Mouse (Mus musculus): ENCODE results near the gene Nkd2. TPM values are rescaled to one million over a fixed set of nuclear protein-coding genes. Genes with fewer than 3 reads are reported as not detected.

Nkd2 gene
- total and polyA plus RNA-seq, 2 experiments: 0.09 to 0.83 TPM

DNA sequence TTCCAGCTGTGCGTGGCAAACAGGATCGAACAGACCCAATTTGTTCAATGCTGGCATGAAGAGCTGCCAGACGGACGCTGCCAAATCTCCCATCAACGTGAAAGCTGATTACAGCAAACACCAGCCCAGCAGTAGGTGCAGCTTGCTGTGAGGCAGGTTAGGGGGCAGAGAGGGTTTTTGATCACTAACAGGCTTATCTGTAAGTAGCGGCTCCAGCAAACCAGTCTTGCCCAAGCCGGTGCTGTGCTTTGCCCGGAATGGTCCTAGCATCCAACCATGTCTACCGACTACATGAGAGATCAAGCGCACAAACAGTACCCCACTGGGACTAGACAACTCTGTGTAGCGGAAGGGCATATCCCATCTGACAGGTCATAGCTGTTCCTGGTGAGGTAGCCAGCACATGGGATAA lies 8.3 kb downstream of the Nkd2 start:
- DNase-seq (ENCODE audit: extremely low read depth, low read depth, low spot score): no peak
- Histone ChIP-seq H3K27me3 (ENCODE audit: control insufficient read depth, insufficient read depth, low read length) (no peaks in the 10 kb centered on the region), H3K4me3 (ENCODE audit: insufficient read depth, low read depth, low read length) (no peak overlapping the region), H3K4me1 (ENCODE audit: control insufficient read depth, insufficient read depth, low read length) (no peaks in the 10 kb centered on the region), H3K9ac (ENCODE audit: low read depth, low read length) (no peak overlapping the region), H3K79me2 (ENCODE audit: control insufficient read depth, insufficient read depth, low read length) (no peaks in the 10 kb centered on the region), H3K27ac (replicated peaks; ENCODE audit: insufficient read depth, low read depth, low read length) (no peak overlapping the region), H3K36me3 (ENCODE audit: control insufficient read depth, insufficient read depth, low read length) (no peaks in the 10 kb centered on the region)
- 83% methylated on average over 11 of the region's 11 CpGs for WGBS
- TF ChIP-seq POLR2A (IDR thresholded peaks at IDR 0.05; ENCODE audit: extremely low read depth, insufficient read depth, low read length) (no peak), CTCF (IDR thresholded peaks at IDR 0.05; ENCODE audit: low read depth, low read length) (no peak)

DNA sequence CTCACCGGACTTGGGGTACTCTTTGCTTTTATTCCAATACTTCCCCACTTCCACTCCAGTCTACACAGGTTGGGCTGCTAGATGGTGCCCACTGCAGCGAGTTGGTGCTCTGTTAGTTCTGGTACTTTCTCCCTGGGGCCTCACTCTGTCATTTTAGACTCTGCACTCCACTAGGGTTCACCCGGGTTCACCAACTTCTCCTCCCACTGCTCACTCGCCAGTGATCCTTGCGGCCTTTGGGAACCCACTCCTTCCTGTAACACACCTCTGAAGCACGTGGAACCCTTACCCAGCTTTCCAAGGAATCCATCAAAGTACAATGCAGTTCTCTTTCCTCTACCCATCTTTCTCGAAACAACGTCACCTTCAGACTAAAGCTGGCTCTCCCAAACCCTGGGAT lies 9.7 kb downstream of the Nkd2 start:
- 70% methylated on average over 8 of the region's 8 CpGs for WGBS
- TF ChIP-seq CTCF (IDR thresholded peaks at IDR 0.05; ENCODE audit: low read depth, low read length) (no peak), POLR2A (IDR thresholded peaks at IDR 0.05; ENCODE audit: extremely low read depth, insufficient read depth, low read length) (no peak)

DNA sequence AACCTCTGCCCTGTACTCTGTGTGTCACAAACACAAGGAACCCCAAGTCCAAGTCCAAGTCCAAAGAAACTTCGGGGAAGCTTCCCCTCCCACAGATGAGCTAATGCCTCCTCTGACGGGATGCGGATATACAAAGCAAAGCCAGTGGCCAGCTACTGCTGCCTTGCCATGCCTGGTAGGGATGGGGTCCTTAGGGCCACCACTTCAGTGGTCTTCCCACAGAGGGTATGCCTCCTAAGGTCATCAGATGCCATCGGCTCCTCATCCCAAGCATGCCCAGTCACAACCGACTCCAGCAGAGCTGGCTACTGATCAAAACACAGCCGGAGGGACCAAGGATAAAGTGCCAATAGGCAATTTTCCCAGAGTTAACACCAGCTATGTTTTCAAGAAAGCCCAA lies 10.9 kb downstream of the Nkd2 start:
- Histone ChIP-seq H3K27me3 (ENCODE audit: control insufficient read depth, insufficient read depth, low read length) (no peaks in the 10 kb centered on the region), H3K36me3 (ENCODE audit: control insufficient read depth, insufficient read depth, low read length) (no peaks in the 10 kb centered on the region), H3K4me3 (ENCODE audit: insufficient read depth, low read depth, low read length) (no peak overlapping the region), H3K79me2 (ENCODE audit: control insufficient read depth, insufficient read depth, low read length) (no peaks in the 10 kb centered on the region), H3K4me1 (ENCODE audit: control insufficient read depth, insufficient read depth, low read length) (no peaks in the 10 kb centered on the region), H3K9ac (ENCODE audit: low read depth, low read length) (no peak overlapping the region), H3K27ac (replicated peaks; ENCODE audit: insufficient read depth, low read depth, low read length) (no peak overlapping the region)
- 74% methylated on average over 6 of the region's 6 CpGs for WGBS
- no peak for DNase-seq (ENCODE audit: extremely low read depth, low read depth, low spot score)
- TF ChIP-seq POLR2A (IDR thresholded peaks at IDR 0.05; ENCODE audit: extremely low read depth, insufficient read depth, low read length): no peak
- no peak for TF ChIP-seq CTCF (IDR thresholded peaks at IDR 0.05; ENCODE audit: low read depth, low read length)

More for the DNA sequence above, 9.7 kb downstream of the Nkd2 start:
- no peaks in the 10 kb centered on the region for H3K36me3 ChIP-seq (ENCODE audit: control insufficient read depth, insufficient read depth, low read length)
- no peaks in the 10 kb centered on the region for H3K79me2 ChIP-seq (ENCODE audit: control insufficient read depth, insufficient read depth, low read length)
- H3K27me3 ChIP-seq (ENCODE audit: control insufficient read depth, insufficient read depth, low read length): no peaks in the 10 kb centered on the region
- no peak for DNase-seq (ENCODE audit: extremely low read depth, low read depth, low spot score)
- no peak overlapping the region for H3K9ac ChIP-seq (ENCODE audit: low read depth, low read length)
- no peak overlapping the region for H3K27ac ChIP-seq (replicated peaks; ENCODE audit: insufficient read depth, low read depth, low read length)
- H3K4me1 ChIP-seq (ENCODE audit: control insufficient read depth, insufficient read depth, low read length): no peaks in the 10 kb centered on the region
- H3K4me3 ChIP-seq (ENCODE audit: insufficient read depth, low read depth, low read length): no peak overlapping the region

DNA sequence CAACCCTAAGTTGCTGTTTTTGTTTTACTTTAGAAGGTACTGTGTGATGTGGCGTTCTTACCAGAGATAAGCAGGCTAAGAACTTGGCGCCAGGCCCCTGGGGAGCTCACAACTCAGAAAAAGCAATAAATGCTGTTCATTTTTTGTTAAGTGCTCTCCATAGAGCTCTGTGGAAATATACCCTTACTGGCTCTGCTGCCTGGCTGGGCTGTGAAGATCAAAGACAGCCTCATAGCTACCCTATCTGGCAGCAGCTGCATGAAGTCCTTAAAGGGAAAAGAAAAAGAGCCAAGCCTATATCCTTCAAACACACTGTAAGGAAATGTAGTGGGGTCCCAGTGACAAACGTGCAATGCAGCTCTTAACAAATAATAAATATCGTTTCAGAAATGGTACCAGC lies 11.6 kb downstream of the Nkd2 start:
- 64% methylated on average over 4 of the region's 4 CpGs for WGBS
- no peak for TF ChIP-seq CTCF (IDR thresholded peaks at IDR 0.05; ENCODE audit: low read depth, low read length)
- no peak for DNase-seq (ENCODE audit: extremely low read depth, low read depth, low spot score)
- Histone ChIP-seq H3K79me2 (ENCODE audit: control insufficient read depth, insufficient read depth, low read length) (no peaks in the 10 kb centered on the region), H3K27ac (replicated peaks; ENCODE audit: insufficient read depth, low read depth, low read length) (no peak overlapping the region), H3K4me1 (ENCODE audit: control insufficient read depth, insufficient read depth, low read length) (no peaks in the 10 kb centered on the region), H3K27me3 (ENCODE audit: control insufficient read depth, insufficient read depth, low read length) (no peaks in the 10 kb centered on the region), H3K9ac (ENCODE audit: low read depth, low read length) (no peak overlapping the region), H3K36me3 (ENCODE audit: control insufficient read depth, insufficient read depth, low read length) (no peaks in the 10 kb centered on the region), H3K4me3 (ENCODE audit: insufficient read depth, low read depth, low read length) (no peak overlapping the region)

DNA sequence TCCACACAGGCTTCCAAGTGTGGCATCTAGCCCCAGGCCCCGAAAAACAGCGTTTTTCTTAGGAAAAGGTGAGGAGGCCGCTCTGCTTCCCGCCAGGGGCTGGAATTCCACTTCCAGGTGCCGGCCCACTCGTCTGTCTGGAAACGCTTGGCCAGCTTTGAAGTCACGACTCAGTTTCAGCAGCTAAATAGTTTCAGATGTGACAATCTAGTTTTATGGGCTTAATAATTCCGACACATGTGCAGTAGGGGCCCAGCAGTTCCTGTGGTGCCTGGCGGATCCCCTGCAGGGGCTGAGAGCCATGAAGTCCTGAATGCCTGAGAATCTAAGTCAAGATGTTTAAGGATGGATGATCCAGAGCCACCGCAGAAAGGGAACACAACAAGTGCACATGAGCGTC lies 13.6 kb downstream of the Nkd2 start:
- H3K4me1 ChIP-seq (ENCODE audit: control insufficient read depth, insufficient read depth, low read length): no peaks in the 10 kb centered on the region
- no peak for TF ChIP-seq POLR2A (IDR thresholded peaks at IDR 0.05; ENCODE audit: extremely low read depth, insufficient read depth, low read length)
- no peak for TF ChIP-seq CTCF (IDR thresholded peaks at IDR 0.05; ENCODE audit: low read depth, low read length)
- WGBS: 87% methylated on average over 12 of the region's 12 CpGs
- DNase-seq (ENCODE audit: extremely low read depth, low read depth, low spot score): no peak
- H3K27me3 ChIP-seq (ENCODE audit: control insufficient read depth, insufficient read depth, low read length): no peaks in the 10 kb centered on the region
- no peak overlapping the region for H3K9ac ChIP-seq (ENCODE audit: low read depth, low read length)
- no peak overlapping the region for H3K4me3 ChIP-seq (ENCODE audit: insufficient read depth, low read depth, low read length)
- no peak overlapping the region for H3K27ac ChIP-seq (replicated peaks; ENCODE audit: insufficient read depth, low read depth, low read length)
- H3K79me2 ChIP-seq (ENCODE audit: control insufficient read depth, insufficient read depth, low read length): no peaks in the 10 kb centered on the region
- H3K36me3 ChIP-seq (ENCODE audit: control insufficient read depth, insufficient read depth, low read length): no peaks in the 10 kb centered on the region

DNA sequence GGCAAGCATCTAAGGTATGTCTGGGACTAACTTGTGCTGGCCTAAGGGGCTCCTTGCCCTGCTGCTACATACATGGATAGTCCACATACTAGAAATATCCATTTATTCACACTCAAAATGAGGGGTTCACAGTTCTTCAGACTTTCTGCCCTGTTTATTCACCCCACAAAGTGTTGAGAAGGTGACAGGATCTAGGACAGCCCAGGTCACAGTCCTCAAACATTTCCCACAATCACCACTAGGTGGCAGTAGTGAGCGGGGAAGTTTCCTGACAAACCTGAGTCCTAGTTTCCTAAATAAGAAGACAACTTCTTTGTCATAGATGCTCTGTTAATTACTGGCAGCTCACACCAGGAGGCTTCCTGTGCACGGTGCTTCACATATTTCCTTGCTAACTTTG lies 15.9 kb downstream of the Nkd2 start:
- H3K27me3 ChIP-seq (ENCODE audit: control insufficient read depth, insufficient read depth, low read length): no peaks in the 10 kb centered on the region
- H3K36me3 ChIP-seq (ENCODE audit: control insufficient read depth, insufficient read depth, low read length): no peaks in the 10 kb centered on the region
- no peaks in the 10 kb centered on the region for H3K79me2 ChIP-seq (ENCODE audit: control insufficient read depth, insufficient read depth, low read length)
- H3K4me1 ChIP-seq (ENCODE audit: control insufficient read depth, insufficient read depth, low read length): no peaks in the 10 kb centered on the region
- peak; percentile 68 for TF ChIP-seq CTCF (IDR thresholded peaks at IDR 0.05; ENCODE audit: low read depth, low read length)
- no peak for TF ChIP-seq POLR2A (IDR thresholded peaks at IDR 0.05; ENCODE audit: extremely low read depth, insufficient read depth, low read length)
- peak; percentile 29 for DNase-seq (ENCODE audit: extremely low read depth, low read depth, low spot score)
- H3K9ac ChIP-seq (ENCODE audit: low read depth, low read length): no peak overlapping the region
- no peak overlapping the region for H3K4me3 ChIP-seq (ENCODE audit: insufficient read depth, low read depth, low read length)
- WGBS: 2% methylated on average over 2 of the region's 2 CpGs
- H3K27ac ChIP-seq (replicated peaks; ENCODE audit: insufficient read depth, low read depth, low read length): no peak overlapping the region

All from liver, adult 2 months (tissue).